Mouse (Mus musculus): ENCODE results near the gene Cyp1a2. TPM values are rescaled to one million over a fixed set of nuclear protein-coding genes. Genes with fewer than 3 reads are reported as not detected.

Cyp1a2 gene
- polyA plus RNA-seq, 1 experiment from 2014 or later: not detected

- Histone ChIP-seq H3K27me3 (no peaks in the 10 kb centered on the region), H3K9me3 (no peaks in the 10 kb centered on the region), H3K36me3 (peaks cover 11% of the 10 kb centered on the region; the same call in 1 of the 2 replicates), H3K4me3 (peak overlapping the region; percentile 94), H3K4me2 (peak overlapping the region; percentile 83), H3K4me1 (peaks cover 53% of the 10 kb centered on the region), H3K9ac (peak overlapping the region; percentile 100), H3K27ac (peak overlapping the region; percentile 96)
- ATAC-seq (ENCODE audit: insufficient number of reproducible peaks, low FRiP score, low TSS enrichment, low read depth): no peak
- under 1% methylated on average over 18 of the region's 18 CpGs for WGBS
These were observed 39.0 kb downstream of the Cyp1a2 start for GRCm38 (mm10) chr9:57644442-57644943.

- H3K27ac ChIP-seq: peak overlapping the region; percentile 27; the same call in 1 of the 2 replicates
These were observed 39.7 kb downstream of the Cyp1a2 start for GRCm38 (mm10) chr9:57643856-57644180.

GRCm38 (mm10) chr9:57643169-57643855, 40.2 kb downstream of the Cyp1a2 start:
- Histone ChIP-seq H3K9me3 (no peaks in the 10 kb centered on the region), H3K4me2 (peak overlapping the region; percentile 83), H3K4me1 (peaks cover 65% of the 10 kb centered on the region), H3K4me3 (peak overlapping the region; percentile 94), H3K36me3 (peaks cover 11% of the 10 kb centered on the region; the same call in 1 of the 2 replicates), H3K9ac (peak overlapping the region; percentile 100; the same call in 1 of the 2 replicates), H3K27ac (peak overlapping the region; percentile 27; the same call in 1 of the 2 replicates), H3K27me3 (no peaks in the 10 kb centered on the region)
- WGBS: 65% methylated on average over 9 of the region's 9 CpGs
- no peak for ATAC-seq (ENCODE audit: insufficient number of reproducible peaks, low FRiP score, low TSS enrichment, low read depth)

More at GRCm38 (mm10) chr9:57643856-57644180, 39.7 kb downstream of the Cyp1a2 start:
- H3K4me2 ChIP-seq: peak overlapping the region; percentile 83
- whole genome bisulfite sequencing: 29% methylated on average over 7 of the region's 7 CpGs
- ATAC-seq (ENCODE audit: insufficient number of reproducible peaks, low FRiP score, low TSS enrichment, low read depth): no peak
- H3K9me3 ChIP-seq: no peaks in the 10 kb centered on the region
- H3K4me1 ChIP-seq: peaks cover 60% of the 10 kb centered on the region
- peaks cover 11% of the 10 kb centered on the region; the same call in 1 of the 2 replicates for H3K36me3 ChIP-seq
- H3K27me3 ChIP-seq: no peaks in the 10 kb centered on the region
- peak overlapping the region; percentile 94 for H3K4me3 ChIP-seq
- H3K9ac ChIP-seq: peak overlapping the region; percentile 100

- Histone ChIP-seq H3K36me3 (peaks cover 11% of the 10 kb centered on the region; the same call in 1 of the 2 replicates), H3K4me1 (peaks cover 79% of the 10 kb centered on the region), H3K9me3 (no peaks in the 10 kb centered on the region), H3K27ac (0 out of 2 replicates have a peak overlapping the region, but pooled peaks have one; percentile 88), H3K4me3 (no peak overlapping the region; the same call in 1 of the 2 replicates), H3K9ac (no peak overlapping the region), H3K27me3 (no peaks in the 10 kb centered on the region), H3K4me2 (no peak overlapping the region)
- ATAC-seq (ENCODE audit: insufficient number of reproducible peaks, low FRiP score, low TSS enrichment, low read depth): no peak
- whole genome bisulfite sequencing: 79% methylated on average over 13 of the region's 13 CpGs
These were observed 41.5 kb downstream of the Cyp1a2 start for GRCm38 (mm10) chr9:57641775-57642550.

GRCm38 (mm10) chr9:57641022-57641421, 42.5 kb downstream of the Cyp1a2 start:
- no peaks in the 10 kb centered on the region for H3K9me3 ChIP-seq
- peak overlapping the region; percentile 0; the same call in 1 of the 2 replicates for H3K9ac ChIP-seq
- 83% methylated on average over 1 of the region's 1 CpGs for WGBS
- H3K36me3 ChIP-seq: peaks cover 11% of the 10 kb centered on the region; the same call in 1 of the 2 replicates
- no peaks in the 10 kb centered on the region for H3K27me3 ChIP-seq
- peaks cover 80% of the 10 kb centered on the region for H3K4me1 ChIP-seq
- ATAC-seq (ENCODE audit: insufficient number of reproducible peaks, low FRiP score, low TSS enrichment, low read depth): no peak
- peak overlapping the region; percentile 88 for H3K27ac ChIP-seq
- peak overlapping the region; percentile 18 for H3K4me3 ChIP-seq
- peak overlapping the region; percentile 46 for H3K4me2 ChIP-seq

GRCm38 (mm10) chr9:57640384-57640783, 43.1 kb downstream of the Cyp1a2 start:
- Histone ChIP-seq H3K4me2 (peak overlapping the region; percentile 46), H3K4me1 (peaks cover 78% of the 10 kb centered on the region), H3K27me3 (no peaks in the 10 kb centered on the region), H3K27ac (peak overlapping the region; percentile 88), H3K9me3 (no peaks in the 10 kb centered on the region), H3K4me3 (peak overlapping the region; percentile 18), H3K36me3 (peaks cover 11% of the 10 kb centered on the region; the same call in 1 of the 2 replicates), H3K9ac (0 out of 2 replicates have a peak overlapping the region, but pooled peaks have one; percentile 23)
- peak; percentile 46; the same call in 1 of the 2 replicates for ATAC-seq (ENCODE audit: insufficient number of reproducible peaks, low FRiP score, low TSS enrichment, low read depth)
- 5% methylated on average over 15 of the region's 15 CpGs for WGBS

GRCm38 (mm10) chr9:57639661-57640328, 43.7 kb downstream of the Cyp1a2 start:
- H3K9me3 ChIP-seq: no peaks in the 10 kb centered on the region
- H3K4me3 ChIP-seq: peak overlapping the region; percentile 18
- H3K4me1 ChIP-seq: peaks cover 76% of the 10 kb centered on the region
- H3K9ac ChIP-seq: peak overlapping the region; percentile 23; the same call in 1 of the 2 replicates
- no peak for ATAC-seq (ENCODE audit: insufficient number of reproducible peaks, low FRiP score, low TSS enrichment, low read depth)
- H3K4me2 ChIP-seq: peak overlapping the region; percentile 46
- 53% methylated on average over 5 of the region's 5 CpGs for WGBS
- no peaks in the 10 kb centered on the region for H3K27me3 ChIP-seq
- H3K36me3 ChIP-seq: peaks cover 11% of the 10 kb centered on the region; the same call in 1 of the 2 replicates
- peak overlapping the region; percentile 88 for H3K27ac ChIP-seq

- H3K36me3 ChIP-seq: peaks cover 11% of the 10 kb centered on the region; the same call in 1 of the 2 replicates
- no peak overlapping the region; the same call in 1 of the 2 replicates for H3K4me3 ChIP-seq
- H3K9me3 ChIP-seq: no peaks in the 10 kb centered on the region
- H3K27me3 ChIP-seq: no peaks in the 10 kb centered on the region
- no peak overlapping the region; the same call in 1 of the 2 replicates for H3K9ac ChIP-seq
- peak overlapping the region; percentile 88 for H3K27ac ChIP-seq
- WGBS: 16% methylated on average over 8 of the region's 8 CpGs
- H3K4me2 ChIP-seq: peak overlapping the region; percentile 26
- no peak for ATAC-seq (ENCODE audit: insufficient number of reproducible peaks, low FRiP score, low TSS enrichment, low read depth)
- H3K4me1 ChIP-seq: peaks cover 74% of the 10 kb centered on the region
These were observed 44.6 kb downstream of the Cyp1a2 start for GRCm38 (mm10) chr9:57638651-57639459.

DNA sequence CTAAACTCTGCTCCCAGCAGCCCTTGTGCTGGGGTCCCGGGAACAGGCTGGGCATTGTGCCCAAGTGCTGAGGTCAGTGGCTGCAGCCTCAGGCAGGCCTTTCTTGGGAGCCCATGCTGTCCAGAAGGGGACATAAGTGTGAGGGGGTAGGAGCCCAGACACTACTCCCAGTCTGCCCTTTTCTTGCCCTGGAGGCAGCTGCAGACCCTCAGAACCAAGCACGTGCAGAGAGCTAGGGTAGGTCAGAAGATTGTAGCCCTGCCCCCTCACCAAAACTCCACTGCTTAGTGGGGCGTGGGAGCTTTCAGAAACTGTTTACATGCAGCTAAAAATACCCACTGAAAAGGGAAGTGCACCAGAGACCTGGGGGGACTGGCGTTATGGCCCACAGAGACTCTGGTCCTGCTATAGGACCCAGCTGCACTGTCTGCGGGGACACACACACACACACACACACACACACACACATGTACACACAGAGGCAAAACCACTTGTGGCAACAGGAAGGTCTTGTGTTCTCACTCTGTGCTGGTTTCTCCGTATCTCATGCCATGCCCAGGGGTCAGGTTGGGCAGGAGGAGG, 45.7 kb downstream of the Cyp1a2 start:
- 23% methylated on average over 6 of the region's 6 CpGs for WGBS
- ATAC-seq (ENCODE audit: insufficient number of reproducible peaks, low FRiP score, low TSS enrichment, low read depth): peak; percentile 40; the same call in 1 of the 2 replicates

DNA sequence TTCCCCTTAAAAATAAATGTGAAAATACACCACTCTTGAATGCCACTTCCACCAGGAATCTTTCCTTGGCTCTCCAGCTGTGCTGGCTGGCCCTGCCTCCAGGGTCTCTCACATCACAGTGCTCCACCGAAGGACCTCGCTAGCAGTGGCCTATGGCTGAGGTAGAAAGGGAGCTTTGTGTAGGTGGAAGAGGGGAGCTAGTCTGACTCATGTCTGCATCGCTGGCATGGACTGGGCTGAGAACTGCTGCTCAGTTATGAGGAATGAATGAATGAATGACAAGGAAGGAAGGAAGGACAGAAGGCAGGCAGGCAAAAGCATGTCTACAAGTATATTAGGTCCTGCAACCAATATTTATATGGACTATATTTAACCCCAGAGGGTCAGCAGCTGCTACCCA, 46.2 kb downstream of the Cyp1a2 start:
- H3K9ac ChIP-seq: no peak overlapping the region
- peak overlapping the region; percentile 88 for H3K27ac ChIP-seq
- WGBS: 55% methylated on average over 3 of the region's 3 CpGs

More for the DNA sequence above, 45.7 kb downstream of the Cyp1a2 start:
- peaks cover 11% of the 10 kb centered on the region; the same call in 1 of the 2 replicates for H3K36me3 ChIP-seq
- peak overlapping the region; percentile 26 for H3K4me2 ChIP-seq
- H3K27ac ChIP-seq: peak overlapping the region; percentile 88
- H3K4me3 ChIP-seq: no peak overlapping the region
- H3K9me3 ChIP-seq: no peaks in the 10 kb centered on the region
- H3K4me1 ChIP-seq: peaks cover 70% of the 10 kb centered on the region
- H3K27me3 ChIP-seq: no peaks in the 10 kb centered on the region
- no peak overlapping the region for H3K9ac ChIP-seq

More for the DNA sequence above, 46.2 kb downstream of the Cyp1a2 start:
- H3K4me1 ChIP-seq: peaks cover 65% of the 10 kb centered on the region
- 0 out of 2 replicates have a peak, but pooled peaks have one; percentile 12 for ATAC-seq (ENCODE audit: insufficient number of reproducible peaks, low FRiP score, low TSS enrichment, low read depth)
- no peak overlapping the region for H3K4me3 ChIP-seq
- 0 out of 2 replicates have a peak overlapping the region, but pooled peaks have one; percentile 26 for H3K4me2 ChIP-seq
- H3K27me3 ChIP-seq: no peaks in the 10 kb centered on the region
- peaks cover 10% of the 10 kb centered on the region; the same call in 1 of the 2 replicates for H3K36me3 ChIP-seq
- no peaks in the 10 kb centered on the region for H3K9me3 ChIP-seq
